Mouse (Mus musculus): ENCODE data around the gene Bptf. TPM values are rescaled to one million over a fixed set of nuclear protein-coding genes. Genes with fewer than 3 reads are reported as not detected.

Bptf gene
- polyA plus RNA-seq, 2 experiments = 38.4 to 49.1 TPM

GRCm38 (mm10) chr11:107092637-107093036 is 39.3 kb downstream of the Bptf start:
- Histone ChIP-seq H3K36me3 (ENCODE audit: control insufficient read depth, insufficient read depth, low read length) (peaks cover 57% of the 10 kb centered on the region), H3K27ac (replicated peaks; ENCODE audit: low read depth, low read length) (no peak overlapping the region), H3K4me3 (replicated peaks; ENCODE audit: low read length) (no peak overlapping the region), H3K9me3 (ENCODE audit: control insufficient read depth, low read length) (no peaks in the 10 kb centered on the region), H3K4me1 (ENCODE audit: control insufficient read depth, insufficient read depth, low read length) (no peaks in the 10 kb centered on the region), H3K27me3 (ENCODE audit: control insufficient read depth, insufficient read depth, low read length) (no peaks in the 10 kb centered on the region), H3K9ac (ENCODE audit: low read depth, low read length, severe bottlenecking) (no peak overlapping the region), H3K4me2 (replicated peaks; ENCODE audit: low read depth, low read length, severe bottlenecking) (no peak overlapping the region)
- WGBS = 94% methylated on average over 7 of the region's 7 CpGs
- DNase-seq (ENCODE audit: low spot score) (no peak), ATAC-seq (ENCODE audit: low FRiP score, low read depth) (no peak)
- TF ChIP-seq POLR2A (IDR thresholded peaks at IDR 0.05; ENCODE audit: borderline replicate concordance, extremely low read depth, insufficient read depth, insufficient read length) = no peak

GRCm38 (mm10) chr11:107085866-107086265 is 46.1 kb downstream of the Bptf start:
- Histone ChIP-seq H3K27ac (replicated peaks; ENCODE audit: low read depth, low read length) (no peak overlapping the region), H3K4me1 (ENCODE audit: control insufficient read depth, insufficient read depth, low read length) (no peaks in the 10 kb centered on the region), H3K36me3 (ENCODE audit: control insufficient read depth, insufficient read depth, low read length) (peaks cover 63% of the 10 kb centered on the region), H3K4me3 (replicated peaks; ENCODE audit: low read length) (no peak overlapping the region), H3K9ac (ENCODE audit: low read depth, low read length, severe bottlenecking) (no peak overlapping the region), H3K9me3 (ENCODE audit: control insufficient read depth, low read length) (no peaks in the 10 kb centered on the region), H3K4me2 (replicated peaks; ENCODE audit: low read depth, low read length, severe bottlenecking) (no peak overlapping the region), H3K27me3 (ENCODE audit: control insufficient read depth, insufficient read depth, low read length) (no peaks in the 10 kb centered on the region)
- TF ChIP-seq POLR2A (IDR thresholded peaks at IDR 0.05; ENCODE audit: borderline replicate concordance, extremely low read depth, insufficient read depth, insufficient read length) = no peak
- ATAC-seq (ENCODE audit: low FRiP score, low read depth) = no peak
- WGBS = 94% methylated on average over 5 of the region's 5 CpGs
- no peak for DNase-seq (ENCODE audit: low spot score)

- H3K4me3 ChIP-seq (replicated peaks; ENCODE audit: low read length) = no peak overlapping the region
- H3K4me1 ChIP-seq (ENCODE audit: control insufficient read depth, insufficient read depth, low read length) = no peaks in the 10 kb centered on the region
- H3K9ac ChIP-seq (ENCODE audit: low read depth, low read length, severe bottlenecking) = no peak overlapping the region
- DNase-seq (ENCODE audit: low spot score) = no peak
- no peak overlapping the region for H3K27ac ChIP-seq (replicated peaks; ENCODE audit: low read depth, low read length)
- no peaks in the 10 kb centered on the region for H3K27me3 ChIP-seq (ENCODE audit: control insufficient read depth, insufficient read depth, low read length)
- no peak for ATAC-seq (ENCODE audit: low FRiP score, low read depth)
- H3K9me3 ChIP-seq (ENCODE audit: control insufficient read depth, low read length) = no peaks in the 10 kb centered on the region
- H3K36me3 ChIP-seq (ENCODE audit: control insufficient read depth, insufficient read depth, low read length) = peaks cover 78% of the 10 kb centered on the region
- TF ChIP-seq POLR2A (IDR thresholded peaks at IDR 0.05; ENCODE audit: borderline replicate concordance, extremely low read depth, insufficient read depth, insufficient read length) = no peak
- WGBS = 80% methylated on average over 5 of the region's 5 CpGs
- H3K4me2 ChIP-seq (replicated peaks; ENCODE audit: low read depth, low read length, severe bottlenecking) = no peak overlapping the region
Observed at GRCm38 (mm10) chr11:107083480-107083879, 48.4 kb downstream of the Bptf start.

- no peak overlapping the region for H3K9ac ChIP-seq (ENCODE audit: low read depth, low read length, severe bottlenecking)
- no peaks in the 10 kb centered on the region for H3K9me3 ChIP-seq (ENCODE audit: control insufficient read depth, low read length)
- H3K4me2 ChIP-seq (replicated peaks; ENCODE audit: low read depth, low read length, severe bottlenecking) = no peak overlapping the region
- no peak overlapping the region for H3K4me3 ChIP-seq (replicated peaks; ENCODE audit: low read length)
- 92% methylated on average over 11 of the region's 11 CpGs for WGBS
- DNase-seq (ENCODE audit: low spot score) (no peak), ATAC-seq (ENCODE audit: low FRiP score, low read depth) (no peak)
- no peaks in the 10 kb centered on the region for H3K4me1 ChIP-seq (ENCODE audit: control insufficient read depth, insufficient read depth, low read length)
- peaks cover 80% of the 10 kb centered on the region for H3K36me3 ChIP-seq (ENCODE audit: control insufficient read depth, insufficient read depth, low read length)
- H3K27ac ChIP-seq (replicated peaks; ENCODE audit: low read depth, low read length) = no peak overlapping the region
- H3K27me3 ChIP-seq (ENCODE audit: control insufficient read depth, insufficient read depth, low read length) = no peaks in the 10 kb centered on the region
- TF ChIP-seq POLR2A (IDR thresholded peaks at IDR 0.05; ENCODE audit: borderline replicate concordance, extremely low read depth, insufficient read depth, insufficient read length) = no peak
Observed at GRCm38 (mm10) chr11:107065216-107065785, 66.6 kb downstream of the Bptf start.

GRCm38 (mm10) chr11:107064590-107064989 is 67.3 kb downstream of the Bptf start:
- Histone ChIP-seq H3K9ac (ENCODE audit: low read depth, low read length, severe bottlenecking) (no peak overlapping the region), H3K9me3 (ENCODE audit: control insufficient read depth, low read length) (no peaks in the 10 kb centered on the region), H3K4me3 (replicated peaks; ENCODE audit: low read length) (no peak overlapping the region), H3K4me1 (ENCODE audit: control insufficient read depth, insufficient read depth, low read length) (no peaks in the 10 kb centered on the region), H3K4me2 (replicated peaks; ENCODE audit: low read depth, low read length, severe bottlenecking) (no peak overlapping the region), H3K27ac (replicated peaks; ENCODE audit: low read depth, low read length) (no peak overlapping the region), H3K36me3 (ENCODE audit: control insufficient read depth, insufficient read depth, low read length) (peaks cover 79% of the 10 kb centered on the region), H3K27me3 (ENCODE audit: control insufficient read depth, insufficient read depth, low read length) (no peaks in the 10 kb centered on the region)
- no peak for ATAC-seq (ENCODE audit: low FRiP score, low read depth)
- TF ChIP-seq POLR2A (IDR thresholded peaks at IDR 0.05; ENCODE audit: borderline replicate concordance, extremely low read depth, insufficient read depth, insufficient read length) = no peak
- no peak for DNase-seq (ENCODE audit: low spot score)
- 95% methylated on average over 1 of the region's 1 CpGs for WGBS

GRCm38 (mm10) chr11:107063067-107063466 is 68.9 kb downstream of the Bptf start:
- Histone ChIP-seq H3K36me3 (ENCODE audit: control insufficient read depth, insufficient read depth, low read length) (peaks cover 89% of the 10 kb centered on the region), H3K4me3 (replicated peaks; ENCODE audit: low read length) (no peak overlapping the region), H3K27ac (replicated peaks; ENCODE audit: low read depth, low read length) (no peak overlapping the region), H3K4me1 (ENCODE audit: control insufficient read depth, insufficient read depth, low read length) (no peaks in the 10 kb centered on the region), H3K9me3 (ENCODE audit: control insufficient read depth, low read length) (no peaks in the 10 kb centered on the region), H3K9ac (ENCODE audit: low read depth, low read length, severe bottlenecking) (no peak overlapping the region), H3K4me2 (replicated peaks; ENCODE audit: low read depth, low read length, severe bottlenecking) (no peak overlapping the region), H3K27me3 (ENCODE audit: control insufficient read depth, insufficient read depth, low read length) (no peaks in the 10 kb centered on the region)
- no peak for DNase-seq (ENCODE audit: low spot score)
- 96% methylated on average over 3 of the region's 3 CpGs for WGBS
- no peak for TF ChIP-seq POLR2A (IDR thresholded peaks at IDR 0.05; ENCODE audit: borderline replicate concordance, extremely low read depth, insufficient read depth, insufficient read length)
- ATAC-seq (ENCODE audit: low FRiP score, low read depth) = no peak
